In the genomic region with DNA sequence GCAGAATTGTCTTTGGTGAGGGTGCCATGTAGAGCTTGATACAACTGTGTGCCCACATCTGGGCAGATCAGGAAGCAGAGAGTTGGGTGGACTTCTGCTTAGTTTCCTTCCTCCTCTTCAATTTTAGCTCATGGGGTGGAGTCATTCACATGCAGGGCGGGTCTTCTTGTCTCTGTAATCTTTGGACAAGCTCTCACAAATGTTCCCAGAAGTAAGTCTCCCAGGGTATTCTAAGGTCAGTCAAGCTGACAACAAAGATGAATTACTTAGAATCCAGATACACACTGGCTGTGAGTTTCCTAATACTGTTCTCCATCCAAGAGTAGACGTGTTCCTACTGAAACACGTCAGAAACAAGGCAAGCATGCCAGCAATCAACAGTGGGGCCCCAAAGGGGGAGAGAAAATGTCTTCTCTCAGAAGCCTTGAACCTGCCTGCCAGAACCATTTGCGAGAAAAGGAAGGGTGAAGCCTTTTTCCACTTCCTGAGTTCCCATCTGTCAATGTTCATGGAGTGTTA, we compare ENCODE assay signal across 9 mouse cellular contexts. TPM values are rescaled to one million over a fixed set of nuclear protein-coding genes. Genes with fewer than 3 reads are reported as not detected.
DNase-seq lines count a peak whose midpoint lies in the region; ATAC-seq lines count a peak whose summit lies in the region.
"Had no signal": no experiment of that assay in that cellular context is flagged by ENCODE, and none has a peak within 500 bp of the region (broad histone marks: within the 10 kb centered on the region; RNA-seq: fewer than 3 reads in every experiment).

No protein-coding gene starts in this region.

- H3K9ac ChIP-seq in midbrain, embryonic 15.5 days: no peak overlapping the region
- H3K9ac ChIP-seq in forebrain, embryonic 13.5 days: no peak overlapping the region
- H3K9ac ChIP-seq: hindbrain, embryonic 15.5 days had no signal

- H3K9me3 ChIP-seq in midbrain, embryonic 15.5 days: no peaks in the 10 kb centered on the region
- no peaks in the 10 kb centered on the region for H3K9me3 ChIP-seq in forebrain, embryonic 13.5 days (replicated peaks)
- H3K9me3 ChIP-seq: hindbrain, embryonic 15.5 days had no signal

- H3K4me3 ChIP-seq in midbrain, embryonic 15.5 days: no peak overlapping the region
- no peak overlapping the region for H3K4me3 ChIP-seq in forebrain, embryonic 13.5 days
- H3K4me3 ChIP-seq: hindbrain, embryonic 15.5 days had no signal

- ATAC-seq in midbrain, embryonic 15.5 days (replicated peaks): no peak
- ATAC-seq in forebrain, embryonic 13.5 days: no peak

- H3K27me3 ChIP-seq in midbrain, embryonic 15.5 days (replicated peaks): no peaks in the 10 kb centered on the region
- H3K27me3 ChIP-seq in forebrain, embryonic 13.5 days: no peaks in the 10 kb centered on the region
- H3K27me3 ChIP-seq: hindbrain, embryonic 15.5 days had no signal

- no peak overlapping the region for H3K27ac ChIP-seq in midbrain, embryonic 15.5 days
- H3K27ac ChIP-seq in forebrain, embryonic 13.5 days: no peak overlapping the region
- H3K27ac ChIP-seq: hindbrain, embryonic 15.5 days had no signal

- no peaks in the 10 kb centered on the region for H3K36me3 ChIP-seq in midbrain, embryonic 15.5 days (replicated peaks)
- H3K36me3 ChIP-seq in forebrain, embryonic 13.5 days (ENCODE audit: poor library complexity, severe bottlenecking): no peaks in the 10 kb centered on the region
- H3K36me3 ChIP-seq: hindbrain, embryonic 15.5 days had no signal

- WGBS in midbrain, embryonic 15.5 days: 85% methylated on average over 4 of the region's 4 CpGs
- 77% methylated on average over 4 of the region's 4 CpGs for WGBS in forebrain, embryonic 13.5 days

- H3K4me1 ChIP-seq in midbrain, embryonic 15.5 days: no peaks in the 10 kb centered on the region
- H3K4me1 ChIP-seq in forebrain, embryonic 13.5 days: no peaks in the 10 kb centered on the region
- H3K4me1 ChIP-seq: hindbrain, embryonic 15.5 days had no signal

- intact Hi-C loops in heart, postnatal 36 days (cut with DNase I): loop anchor here (5.0 kb wide), 1 partner anchor 349 kb away; no protein-coding TSS in a partner anchor

- no peak overlapping the region for H3K4me2 ChIP-seq in midbrain, embryonic 15.5 days
- H3K4me2 ChIP-seq in forebrain, embryonic 13.5 days: no peak overlapping the region
- H3K4me2 ChIP-seq: hindbrain, embryonic 15.5 days had no signal

- DNase-seq in urinary bladder, postnatal 14 days (ENCODE audit: low spot score): peak; percentile 20
- no peak for DNase-seq in urinary bladder, postnatal 25 days (ENCODE audit: low spot score)
- DNase-seq in heart, postnatal 36 days: peak; percentile 40 to 45
- peak; percentile 72 for DNase-seq in lung, postnatal 10 days
- DNase-seq in neural tube, embryonic 10.5 days (ENCODE audit: extremely low spot score, low spot score): no peak
- no peak for DNase-seq in layer of hippocampus, postnatal 14 days (ENCODE audit: low spot score in 2 of 2)

RNA-seq across cellular contexts. Expression of a gene that starts 11.2 kb away (rescaled TPM):
- total RNA-seq in heart, postnatal 36 days (2021): 1 to 10 TPM; 3.0 to 3.7 TPM
- under 1 TPM; 0.41 to 0.62 TPM for total RNA-seq in layer of hippocampus, postnatal 14 days (2021)
- 0.05 and 0.18 TPM in 2 replicates for polyA plus RNA-seq in midbrain, embryonic 15.5 days (2015; fragmentation: Nextera tagmentation; extraction: Ambion mirVana)
- 0.10 and 0.13 TPM in 2 replicates for polyA plus RNA-seq in forebrain, embryonic 13.5 days (2015; fragmentation: Nextera tagmentation; extraction: Ambion mirVana)

RNA-seq across cellular contexts. Expression of a gene that starts 57.8 kb away (rescaled TPM):
- 1 to 10 TPM; 7.1 to 9.5 TPM for total RNA-seq in heart, postnatal 36 days (2021)
- 10 to 100 TPM; 49.3 to 52.8 TPM for total RNA-seq in layer of hippocampus, postnatal 14 days (2021)
- 33.4 and 41.3 TPM in 2 replicates for polyA plus RNA-seq in midbrain, embryonic 15.5 days (2015; fragmentation: Nextera tagmentation; extraction: Ambion mirVana)
- 20.6 and 25.4 TPM in 2 replicates for polyA plus RNA-seq in forebrain, embryonic 13.5 days (2015; fragmentation: Nextera tagmentation; extraction: Ambion mirVana)

Comparison
In these comparisons a context has a peak if more than half of its experiments do, and no peak if none do; other contexts are left out.
1. DNase-seq: peak in urinary bladder, postnatal 14 days (single experiment), heart, postnatal 36 days (2 of 2) and lung, postnatal 10 days (single experiment); none in urinary bladder, postnatal 25 days (single experiment), neural tube, embryonic 10.5 days (single experiment) and layer of hippocampus, postnatal 14 days (0 of 2).
2. RNA of a gene that starts 57.8 kb away (total RNA-seq): 49.3 to 52.8 TPM in layer of hippocampus, postnatal 14 days; 7.1 to 9.5 TPM in heart, postnatal 36 days; every median in the first group is over 4 times any median in the second.